Mouse (Mus musculus) kidney, embryonic 14.5 days (tissue): ENCODE data around the gene Clptm1. TPM values are rescaled to one million over a fixed set of nuclear protein-coding genes. Genes with fewer than 3 reads are reported as not detected.
A peak's percentile ranks its signal among the peaks of the same experiment; 100 is the strongest.
"Not testable (repeated sequence)": the region's sequence is repeated elsewhere in the genome, so short reads cannot be mapped to it uniquely, and the experiment has no call there.

Source experiments
- ATAC-seq: fragments of 200-750 bp; cut with Nextera tagmentation; 2 replicates; pipeline ENCODE4 v1.8.0; 2017; ENCODE audit warnings: moderate number of reproducible peaks, mild to moderate bottlenecking, moderate TSS enrichment, moderate library complexity; ENCODE audit not compliant: low FRiP score, low TSS enrichment
- H3K27ac ChIP-seq: fragments of 300-500 bp; sonication (generic); 2 replicates; pipeline ENCODE4 v1.5.1; 2014; ENCODE audit warnings: low read depth, mild to moderate bottlenecking, low read length, moderate library complexity, mixed read lengths
- H3K27me3 ChIP-seq: fragments of 300-500 bp; sonication (generic); 2 replicates; pipeline ENCODE4 v1.6.1; 2014; ENCODE audit warnings: mild to moderate bottlenecking, low read length; ENCODE audit not compliant: control insufficient read depth, insufficient read depth
- H3K36me3 ChIP-seq: fragments of 300-500 bp; sonication (generic); 2 replicates; pipeline ENCODE4 v1.6.1; 2014; ENCODE audit warnings: low read length, mixed read lengths; ENCODE audit not compliant: control insufficient read depth, insufficient read depth
- H3K4me1 ChIP-seq: fragments of 300-500 bp; sonication (generic); 2 replicates; pipeline ENCODE4 v1.6.1; 2014; ENCODE audit warnings: low read length, mixed read lengths; ENCODE audit not compliant: control insufficient read depth, insufficient read depth
- H3K4me2 ChIP-seq: fragments of 300-500 bp; sonication (generic); replicated peaks from 2 replicates; pipeline ENCODE4 v1.6.1; 2014; ENCODE audit warnings: low read depth, mild to moderate bottlenecking, low read length
- H3K4me3 ChIP-seq: fragments of 300-500 bp; sonication (generic); 2 replicates; pipeline ENCODE4 v1.5.1; 2014; ENCODE audit warnings: mild to moderate bottlenecking, low read length
- H3K9ac ChIP-seq: fragments of 300-500 bp; sonication (generic); 2 replicates; pipeline ENCODE4 v1.6.1; 2014; ENCODE audit warnings: low read depth, mild to moderate bottlenecking, low read length, moderate library complexity
- H3K9me3 ChIP-seq: fragments of 300-500 bp; sonication (generic); 2 replicates; pipeline ENCODE4 v1.6.1; 2016; ENCODE audit warnings: low read length; ENCODE audit not compliant: control insufficient read depth
- WGBS: fragments of 180-500 bp; shearing (Covaris S2); extraction: QIAGEN DNeasy Blood & Tissue Kit; methylation state at CpG from one replicate; pipeline ENCODE4 v1.1.7; 2014; 5-methylcytosine and 5-hydroxymethylcytosine counted together
- polyA plus RNA-seq: library from polyadenylated mRNA; unstranded; fragments of >200 nt; fragmentation: Nextera tagmentation; extraction: Ambion mirVana; gene quantifications from 2 replicates; pipeline ENCODE4 v1.2.1, GENCODE M21; 2014

Clptm1 gene
- polyA plus RNA-seq, 1 experiment from 2014 or later, result 101 TPM

DNA sequence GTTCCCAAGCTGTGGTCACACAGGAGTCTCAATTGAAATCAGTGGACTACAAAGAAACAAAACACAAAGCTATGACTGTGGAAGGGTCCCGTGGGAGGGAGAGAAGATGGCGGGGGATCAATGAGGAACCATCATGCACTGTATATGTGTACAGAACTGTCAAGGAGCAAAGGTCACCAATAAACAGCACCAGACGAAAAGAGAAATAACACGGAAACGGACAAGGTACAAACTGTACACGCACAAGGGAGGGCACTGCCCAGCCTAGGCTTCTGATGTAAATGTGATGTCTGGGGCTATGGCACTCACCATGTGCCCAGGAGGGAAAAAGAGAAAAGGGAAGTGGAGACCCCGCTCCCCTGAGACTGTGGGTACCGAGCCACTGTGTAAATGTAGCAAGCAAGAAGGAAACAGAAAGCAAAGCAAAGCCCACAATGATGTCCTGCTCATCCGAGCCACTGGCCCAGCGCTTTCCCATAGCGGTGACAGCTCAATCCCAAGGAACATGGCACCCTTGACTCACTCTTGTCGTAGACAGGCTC lies 49.7 kb downstream of the Clptm1 start:
- Histone ChIP-seq H3K4me1 (0 out of 2 replicates have a peak, but pooled peaks cover 3% of the 10 kb centered on the region), H3K4me2 (no peak overlapping the region), H3K27ac (no peak overlapping the region), H3K4me3 (no peak overlapping the region), H3K27me3 (no peaks in the 10 kb centered on the region), H3K9ac (no peak overlapping the region), H3K36me3 (no peaks in the 10 kb centered on the region; the same call in 1 of the 2 replicates), H3K9me3 (0 out of 2 replicates have a peak, but pooled peaks cover 2% of the 10 kb centered on the region)
- ATAC-seq, result no peak
- 85% methylated on average over 12 of the region's 12 CpGs for WGBS

DNA sequence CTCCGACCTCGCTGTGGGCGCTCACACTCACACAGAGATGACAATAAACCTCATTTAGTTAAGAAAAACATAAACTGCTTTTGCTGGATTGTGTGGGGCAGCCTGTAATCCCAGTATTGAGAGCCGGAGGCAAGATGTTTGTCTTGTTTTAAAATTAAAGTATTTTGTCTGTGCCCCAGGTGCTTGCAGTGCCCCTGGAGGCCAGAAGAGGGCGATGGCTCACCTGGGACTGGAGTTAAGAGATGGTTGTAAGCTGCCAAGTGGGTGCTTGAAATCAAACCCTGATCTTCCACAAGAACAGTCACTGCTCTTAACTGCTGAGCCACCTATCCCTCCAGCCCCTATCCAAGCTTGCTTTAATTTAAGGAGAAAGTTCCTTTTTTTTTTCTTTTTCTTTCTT lies 53.9 kb downstream of the Clptm1 start:
- ATAC-seq, result no peak
- Histone ChIP-seq H3K9me3 (0 out of 2 replicates have a peak, but pooled peaks cover 2% of the 10 kb centered on the region), H3K4me3 (no peak overlapping the region), H3K4me2 (no peak overlapping the region), H3K4me1 (no peaks in the 10 kb centered on the region), H3K9ac (no peak overlapping the region), H3K27ac (no peak overlapping the region), H3K36me3 (no peaks in the 10 kb centered on the region; the same call in 1 of the 2 replicates), H3K27me3 (no peaks in the 10 kb centered on the region)
- WGBS, result 83% methylated on average over 5 of the region's 5 CpGs

DNA sequence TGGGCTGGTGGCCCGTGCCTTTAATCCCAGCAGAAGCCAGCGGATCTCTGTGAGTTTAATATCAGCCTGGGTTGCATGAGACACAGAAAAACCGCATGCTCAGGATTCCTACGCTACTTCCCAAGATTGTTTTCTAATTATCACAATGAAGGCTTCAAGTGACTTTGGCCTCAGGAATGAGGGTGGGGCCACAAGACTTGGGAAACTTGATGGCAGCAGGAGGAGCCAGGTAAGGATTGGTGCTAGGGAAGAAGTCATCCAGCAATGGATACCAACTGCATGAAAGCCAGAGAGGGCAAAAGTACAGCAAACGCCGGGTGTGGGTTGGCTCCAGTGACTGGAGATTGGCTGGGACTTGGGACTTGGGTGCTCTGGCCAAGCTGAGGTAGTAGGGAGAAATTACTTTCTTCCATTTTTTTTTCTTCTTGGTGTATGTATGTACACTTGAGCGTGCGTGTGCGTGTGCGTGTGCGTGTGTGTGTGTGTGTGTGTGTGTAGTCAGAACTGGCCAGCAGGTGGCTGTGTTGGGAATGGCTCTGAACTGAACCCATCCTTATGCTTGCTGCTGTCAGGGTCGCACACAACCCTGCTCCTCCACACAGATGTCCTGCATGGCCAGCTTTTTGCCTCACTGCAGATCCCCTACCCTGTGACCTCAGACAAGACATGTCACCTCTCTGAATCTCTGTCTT lies 55.0 kb downstream of the Clptm1 start:
- Histone ChIP-seq H3K4me2 (no peak overlapping the region), H3K9me3 (0 out of 2 replicates have a peak, but pooled peaks cover 2% of the 10 kb centered on the region), H3K27ac (no peak overlapping the region), H3K36me3 (no peaks in the 10 kb centered on the region; the same call in 1 of the 2 replicates), H3K27me3 (no peaks in the 10 kb centered on the region), H3K4me1 (no peaks in the 10 kb centered on the region), H3K4me3 (no peak overlapping the region), H3K9ac (no peak overlapping the region)
- WGBS, result 91% methylated on average over 12 of the region's 12 CpGs
- ATAC-seq, result no peak

DNA sequence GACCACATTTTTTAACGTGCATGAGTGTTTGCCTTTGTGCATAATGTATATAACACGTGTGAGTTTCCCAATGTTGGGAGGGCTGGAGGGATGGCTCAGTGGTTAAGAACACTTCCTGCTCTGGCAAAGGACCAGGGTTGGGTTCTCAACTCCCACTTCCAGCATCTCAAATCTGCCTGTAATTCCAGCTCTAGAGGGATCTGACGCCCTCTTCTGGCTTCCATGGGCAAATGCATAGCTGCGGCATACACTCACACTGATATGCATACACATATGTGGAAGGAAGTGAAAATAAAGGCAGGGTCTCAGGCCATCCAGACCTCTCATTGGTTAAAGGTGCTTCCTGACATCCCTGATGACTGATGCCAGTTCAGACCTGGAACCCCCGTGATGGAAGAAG lies 57.5 kb downstream of the Clptm1 start:
- H3K27ac ChIP-seq, result no peak overlapping the region
- no peak for ATAC-seq
- H3K36me3 ChIP-seq, result peaks cover 3% of the 10 kb centered on the region; the same call in 1 of the 2 replicates
- H3K27me3 ChIP-seq, result no peaks in the 10 kb centered on the region
- 0 out of 2 replicates have a peak, but pooled peaks cover 2% of the 10 kb centered on the region for H3K9me3 ChIP-seq
- H3K4me2 ChIP-seq, result no peak overlapping the region
- H3K9ac ChIP-seq, result no peak overlapping the region
- H3K4me3 ChIP-seq, result no peak overlapping the region
- peaks cover 10% of the 10 kb centered on the region; the same call in 1 of the 2 replicates for H3K4me1 ChIP-seq
- WGBS, result 78% methylated on average over 5 of the region's 5 CpGs

DNA sequence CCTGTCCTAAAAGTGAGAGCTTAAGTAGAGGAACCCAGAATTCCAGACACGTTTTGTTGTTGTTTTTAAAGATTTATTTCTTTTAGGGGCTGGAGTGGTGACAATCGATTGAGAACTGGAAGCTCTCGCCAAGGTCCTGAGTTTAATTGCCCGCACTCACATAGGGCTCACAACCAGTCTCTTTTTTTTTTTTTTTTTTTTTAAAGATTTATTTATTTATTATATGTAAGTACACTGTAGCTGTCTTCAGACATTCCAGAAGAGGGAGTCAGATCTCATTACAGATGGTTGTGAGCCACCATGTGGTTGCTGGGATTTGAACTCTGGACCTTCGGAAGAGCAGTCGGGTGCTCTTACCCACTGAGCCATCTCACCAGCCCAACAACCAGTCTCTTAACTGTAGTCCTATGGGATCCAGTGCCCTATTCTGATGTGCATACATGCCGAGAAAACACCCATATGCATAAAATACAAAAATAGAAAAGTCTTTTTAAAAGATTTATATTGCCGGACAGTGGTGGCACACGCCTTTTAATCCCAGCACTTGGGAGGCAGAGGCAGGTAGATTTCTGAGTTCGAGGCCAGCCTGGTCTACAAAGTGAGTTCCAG lies 60.1 kb downstream of the Clptm1 start:
- not testable (repeated sequence) for H3K27me3 ChIP-seq, H3K9me3 ChIP-seq, ATAC-seq, H3K27ac ChIP-seq, H3K9ac ChIP-seq
- peak overlapping the region; percentile 85 for H3K4me2 ChIP-seq
- H3K36me3 ChIP-seq, result peaks cover 27% of the 10 kb centered on the region
- H3K4me1 ChIP-seq, result peaks cover 12% of the 10 kb centered on the region; the same call in 1 of the 2 replicates
- H3K4me3 ChIP-seq, result peak overlapping the region; percentile 99
- WGBS, result 58% methylated on average over 10 of the region's 10 CpGs

DNA sequence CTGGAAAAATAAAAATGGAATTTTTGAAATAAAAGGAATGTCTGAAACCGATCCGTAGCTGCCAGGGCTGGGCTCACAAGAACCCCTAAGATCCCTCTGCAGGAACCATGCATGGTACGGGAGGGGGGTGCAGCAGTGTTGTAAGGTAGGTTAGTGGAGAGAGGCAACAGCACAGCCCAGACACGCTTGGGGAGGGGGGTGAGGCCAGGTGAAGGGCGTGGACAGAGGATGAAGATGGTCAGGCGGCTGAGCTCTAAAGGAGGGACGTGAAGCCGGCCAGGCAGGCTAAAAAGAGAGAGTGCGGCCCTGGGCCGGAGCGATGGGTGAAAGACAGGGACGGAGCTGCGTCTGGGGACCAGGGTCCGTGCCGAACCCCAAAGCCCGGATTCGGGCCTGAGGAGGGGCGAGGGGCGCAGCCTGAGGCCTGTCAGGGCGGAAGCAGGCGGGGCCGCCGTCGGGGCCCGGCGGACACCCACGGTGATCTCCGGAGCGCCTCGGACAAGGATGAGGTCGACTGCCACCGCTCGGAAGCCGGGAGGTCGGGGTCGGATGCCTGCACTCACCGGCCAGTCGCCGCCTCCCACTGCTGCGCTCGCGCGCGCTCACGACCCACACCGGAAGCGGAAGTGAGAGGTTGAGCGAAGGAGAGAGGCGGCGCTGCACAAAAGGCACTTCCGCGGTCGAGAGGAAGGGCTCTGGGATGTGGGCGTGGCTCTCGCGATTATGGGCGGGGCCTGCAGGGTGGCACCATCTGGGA lies 60.8 kb downstream of the Clptm1 start, which contains the start of gene Clasrp:
TSS of gene Clasrp (minus strand) at position 638 of the 757 bp plus-strand sequence.
- H3K36me3 ChIP-seq, result peaks cover 34% of the 10 kb centered on the region
- H3K27ac ChIP-seq, result peak within 1 kb of the TSS; percentile 53; the same call in 1 of the 2 replicates
- H3K4me2 ChIP-seq, result peak within 1 kb of the TSS; percentile 85
- H3K9me3 ChIP-seq, result no peaks in the 10 kb centered on the region
- WGBS, result 1% methylated on average over 57 of the region's 57 CpGs
- ATAC-seq, result peak; percentile 97
- peak within 1 kb of the TSS; percentile 99 for H3K4me3 ChIP-seq
- peaks cover 12% of the 10 kb centered on the region; the same call in 1 of the 2 replicates for H3K4me1 ChIP-seq
- peak within 1 kb of the TSS; percentile 95 for H3K9ac ChIP-seq
- H3K27me3 ChIP-seq, result no peaks in the 10 kb centered on the region

DNA sequence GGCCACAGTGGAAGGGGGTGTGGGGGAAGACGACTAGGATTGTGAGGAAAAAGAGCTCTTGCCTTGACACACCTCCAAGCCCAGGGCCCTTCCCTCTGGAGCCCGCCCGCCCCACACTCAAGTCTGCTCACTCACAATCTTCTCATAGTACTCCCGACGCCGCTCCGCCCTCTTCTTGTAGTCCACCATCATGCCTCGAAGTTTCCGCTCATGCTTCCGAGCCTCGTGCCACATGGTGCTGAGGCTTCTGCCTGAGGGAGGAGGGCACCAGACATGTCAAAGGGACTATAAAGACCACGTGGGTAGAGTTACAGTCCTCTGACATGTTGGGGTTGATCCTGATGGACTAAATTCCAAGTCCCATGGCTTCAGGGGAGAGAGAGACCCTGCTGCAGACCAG lies 61.8 kb downstream of the Clptm1 start:
- H3K27me3 ChIP-seq, result no peaks in the 10 kb centered on the region
- ATAC-seq, result no peak
- peaks cover 43% of the 10 kb centered on the region for H3K36me3 ChIP-seq
- no peaks in the 10 kb centered on the region for H3K9me3 ChIP-seq
- no peak overlapping the region for H3K27ac ChIP-seq
- H3K4me3 ChIP-seq, result peak overlapping the region; percentile 99; the same call in 1 of the 2 replicates
- peak overlapping the region; percentile 85 for H3K4me2 ChIP-seq
- peaks cover 12% of the 10 kb centered on the region; the same call in 1 of the 2 replicates for H3K4me1 ChIP-seq
- H3K9ac ChIP-seq, result peak overlapping the region; percentile 95; the same call in 1 of the 2 replicates
- WGBS, result 81% methylated on average over 12 of the region's 12 CpGs

DNA sequence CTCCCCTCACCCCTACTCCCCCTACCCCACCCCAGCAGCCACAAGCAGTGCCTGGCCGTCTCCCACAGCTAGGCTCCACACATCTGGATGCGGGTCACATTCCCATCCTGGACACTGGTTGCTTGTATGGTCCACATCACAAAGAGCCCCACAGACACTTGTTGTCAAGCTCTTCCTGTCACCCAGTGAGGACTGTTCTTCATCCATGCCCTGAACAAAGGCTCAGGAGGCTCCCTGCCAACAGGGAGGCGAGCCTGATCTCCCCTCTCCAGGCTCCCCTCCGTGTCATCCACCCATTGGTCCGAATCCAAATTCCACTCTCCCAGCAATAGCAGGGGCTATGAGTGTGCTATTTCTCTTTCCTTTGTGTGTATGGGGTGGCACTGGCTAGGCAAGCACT lies 64.3 kb downstream of the Clptm1 start:
- Histone ChIP-seq H3K4me1 (peaks cover 12% of the 10 kb centered on the region; the same call in 1 of the 2 replicates), H3K4me2 (no peak overlapping the region), H3K27me3 (no peaks in the 10 kb centered on the region), H3K36me3 (peaks cover 61% of the 10 kb centered on the region), H3K9me3 (no peaks in the 10 kb centered on the region), H3K27ac (no peak overlapping the region), H3K9ac (no peak overlapping the region), H3K4me3 (no peak overlapping the region)
- no peak for ATAC-seq
- WGBS, result 70% methylated on average over 5 of the region's 5 CpGs
